Mouse (Mus musculus): Measurements from ENCODE around the gene Sh3bgr.
A peak's percentile ranks its signal among the peaks of the same experiment; 100 is the strongest.

The Sh3bgr gene

DNA sequence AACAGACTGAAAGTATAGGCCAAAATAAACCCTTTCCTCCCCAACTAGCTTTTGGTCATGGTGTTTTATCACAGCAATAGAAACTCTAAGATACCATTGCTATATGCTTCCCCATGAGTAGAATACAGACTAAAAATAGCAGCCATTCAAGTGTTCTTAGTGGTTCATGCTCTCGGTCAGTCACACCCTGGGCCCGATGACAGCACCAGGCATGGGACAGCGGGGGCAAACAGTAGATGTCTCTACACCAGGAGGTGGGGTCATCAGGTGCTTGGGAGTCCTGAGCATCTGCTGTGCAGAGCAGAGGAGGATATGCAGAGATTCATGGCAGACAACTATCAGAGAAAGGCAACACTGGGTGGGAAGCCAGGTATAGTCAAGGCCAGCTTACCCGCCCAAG is 12.8 kb downstream of the Sh3bgr start:
- peak; percentile 98 for DNase-seq

DNA sequence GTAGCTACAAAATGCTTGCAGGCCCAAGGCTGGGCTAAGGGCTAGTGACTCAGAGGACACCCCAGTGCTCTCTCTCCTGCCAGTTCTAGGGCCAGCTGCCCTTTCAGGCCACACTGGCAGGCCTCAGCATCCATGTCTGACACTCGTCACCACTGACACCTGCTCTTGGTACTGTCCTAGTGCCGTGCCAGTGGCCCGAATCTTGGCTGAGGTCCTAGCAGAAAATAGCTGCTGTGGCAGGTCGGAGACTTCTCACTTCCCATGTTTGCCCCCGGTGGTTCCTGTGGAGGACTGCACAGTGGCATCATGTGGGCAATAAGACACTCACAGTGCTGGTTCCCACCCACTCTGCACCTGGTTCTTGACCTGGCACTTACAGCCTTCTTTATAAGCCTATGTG is 21.2 kb downstream of the Sh3bgr start:
- peak; percentile 97 for DNase-seq

DNA sequence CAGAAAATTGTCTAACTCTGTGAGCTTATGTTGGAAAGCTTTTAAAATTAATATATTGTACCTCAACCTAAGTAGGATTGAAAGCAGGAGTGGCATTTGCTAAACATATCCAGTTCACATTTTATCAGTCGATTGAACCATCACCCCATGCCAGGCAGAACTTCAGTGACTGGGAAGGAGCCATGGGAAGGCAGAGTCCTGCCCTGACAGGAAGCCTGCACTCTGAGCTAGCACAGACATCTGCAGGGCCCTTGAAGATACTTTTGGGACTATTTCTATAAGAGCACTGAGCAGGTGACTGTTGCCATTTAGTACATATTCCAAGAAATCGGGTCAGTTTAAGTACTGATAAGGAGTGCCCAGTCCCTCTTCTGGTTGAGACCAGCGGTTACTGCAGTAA is 21.7 kb downstream of the Sh3bgr start:
- DNase-seq, result peak; percentile 85

DNA sequence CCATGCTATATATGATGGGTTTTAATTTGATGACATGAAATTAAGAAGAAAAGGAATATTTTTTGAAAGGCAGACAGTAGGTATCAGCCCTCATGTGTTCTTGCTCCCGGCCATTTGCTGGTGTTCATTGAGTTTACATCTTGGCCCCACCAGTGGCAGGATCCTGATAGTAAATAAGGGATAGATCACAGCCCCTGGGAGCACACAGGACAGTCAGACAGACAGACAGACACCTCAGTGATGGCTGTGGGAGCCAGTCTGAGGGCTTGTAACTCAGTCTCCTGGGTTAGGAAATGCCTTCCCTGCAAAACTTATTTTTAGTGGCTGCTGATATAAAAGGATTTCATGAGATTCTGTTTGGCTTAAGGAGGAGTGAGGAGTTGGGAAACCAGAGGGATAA is 22.2 kb downstream of the Sh3bgr start:
- peak; percentile 72 for DNase-seq

DNA sequence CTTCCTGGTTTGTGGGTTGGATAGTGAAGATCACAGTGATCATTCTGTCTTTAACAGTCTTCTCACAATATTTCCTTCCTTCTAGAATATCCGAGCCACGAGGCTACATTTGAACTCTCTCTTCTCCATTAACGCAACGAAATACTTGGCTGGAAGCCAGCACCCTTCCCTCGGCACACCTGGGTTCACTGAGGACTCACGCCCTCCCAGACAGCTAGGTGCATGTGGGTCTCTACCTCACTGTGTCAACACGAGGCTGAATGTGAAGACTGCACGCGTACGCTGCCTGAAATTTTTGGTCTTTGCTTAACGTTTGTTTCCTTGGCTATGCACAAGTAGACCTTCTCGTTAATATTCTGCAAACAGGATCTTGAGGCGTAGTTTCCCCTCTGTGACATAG is 28.2 kb downstream of the Sh3bgr start:
- peak; percentile 82 for DNase-seq

DNA sequence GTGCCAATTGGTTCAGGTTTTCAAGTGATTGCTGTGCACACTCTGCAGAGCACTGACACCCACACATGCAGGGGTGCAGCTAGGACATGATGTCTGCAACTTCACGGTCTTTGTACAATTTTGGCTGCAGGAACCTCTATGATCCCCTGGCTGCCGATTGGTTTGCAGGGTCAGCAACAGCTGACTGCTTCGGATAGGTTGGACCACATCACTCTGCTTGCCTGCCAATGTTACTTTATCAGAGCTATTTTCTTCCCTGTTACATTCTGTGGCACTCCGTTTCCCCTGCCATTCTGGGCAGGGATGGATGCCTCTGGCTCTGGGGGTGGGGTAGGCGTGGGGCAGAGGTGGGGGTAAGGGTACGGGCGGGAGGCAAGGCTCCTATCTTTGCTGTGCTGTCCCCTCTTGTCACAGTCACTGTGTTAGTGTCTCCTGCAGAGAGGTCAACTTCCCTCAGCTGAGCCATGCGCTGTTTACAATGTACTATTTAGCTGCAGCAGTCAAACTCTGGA is 28.9 kb downstream of the Sh3bgr start:
- peak; percentile 96 for DNase-seq

DNA sequence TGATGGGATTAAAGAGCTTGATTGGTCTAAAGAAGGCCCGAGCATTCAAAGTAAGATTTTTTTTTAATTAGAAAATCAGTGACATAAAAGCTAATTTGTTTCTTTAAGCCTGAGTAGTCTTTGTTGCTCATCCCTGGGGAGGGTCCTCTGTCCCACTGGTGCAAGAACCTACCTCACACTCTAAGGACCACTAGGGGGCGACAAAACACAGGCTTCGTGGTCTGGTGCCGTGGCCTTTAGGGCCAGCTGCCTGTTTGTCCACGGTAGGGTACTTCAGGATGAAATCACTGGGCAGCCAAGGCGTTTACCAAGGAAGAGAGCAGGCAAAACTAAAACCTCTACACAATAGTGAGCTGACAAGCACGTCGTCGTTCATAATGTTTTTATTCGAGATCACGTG is 30.2 kb downstream of the Sh3bgr start:
- peak; percentile 93 for DNase-seq

DNA sequence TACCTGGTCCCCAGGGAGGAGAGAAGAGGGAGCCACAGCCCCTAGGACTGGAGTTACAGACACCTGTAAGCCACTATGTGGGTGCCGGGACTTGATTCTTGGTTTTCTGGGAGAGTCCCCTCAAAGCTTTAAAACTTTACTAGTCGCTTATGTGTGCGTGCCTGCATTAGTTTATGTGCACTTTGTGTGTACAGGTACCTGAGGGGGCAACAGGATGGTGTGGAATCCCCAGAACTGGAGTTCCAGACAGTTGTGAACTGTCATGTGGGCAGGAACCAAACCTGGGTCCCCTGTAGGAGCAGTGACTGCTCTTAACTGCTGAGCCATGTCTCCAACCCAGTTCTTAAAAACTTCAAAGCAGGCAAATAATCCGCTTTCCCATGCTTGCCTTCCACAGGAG is 31.0 kb downstream of the Sh3bgr start:
- peak; percentile 64 for DNase-seq

DNA sequence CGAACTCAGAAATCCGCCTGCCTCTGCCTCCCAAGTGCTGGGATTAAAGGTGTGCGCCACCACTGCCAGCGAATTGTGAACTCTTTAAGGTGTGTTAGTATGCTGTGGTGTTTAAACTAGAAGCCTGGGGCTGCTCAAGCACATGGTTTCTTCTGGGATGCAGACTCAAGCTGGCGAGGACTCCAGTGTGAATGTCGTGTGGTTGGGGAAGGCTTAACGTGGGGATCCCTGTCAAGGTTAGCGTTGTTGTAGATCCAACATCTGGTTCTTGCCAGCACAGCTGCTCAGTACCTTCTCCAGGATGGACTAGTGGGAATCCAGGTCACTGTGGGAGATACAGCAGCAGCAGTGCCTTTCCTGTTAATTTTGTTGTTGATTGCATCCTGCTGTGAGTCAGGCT is 31.7 kb downstream of the Sh3bgr start:
- DNase-seq, result peak; percentile 51

DNA sequence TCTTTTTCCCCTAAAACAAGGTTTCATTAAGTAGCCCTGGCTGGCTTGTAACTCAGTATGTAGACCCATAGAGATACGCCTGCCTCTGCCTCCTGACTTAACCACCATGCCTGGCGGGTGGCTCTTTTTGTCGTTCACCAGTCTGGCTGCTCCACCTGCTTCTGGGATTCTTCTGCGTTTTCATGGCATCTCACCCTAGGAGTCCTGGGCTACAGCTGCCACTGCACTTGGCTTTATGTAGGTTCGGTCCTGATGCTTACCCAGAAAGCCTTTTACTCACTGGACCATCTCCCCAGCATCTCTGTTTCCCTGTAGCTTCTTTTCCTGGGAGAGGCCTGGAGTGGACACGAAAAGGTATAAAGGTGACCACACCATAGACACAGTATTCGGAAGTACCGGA is 33.7 kb downstream of the Sh3bgr start:
- peak; percentile 53 for DNase-seq

DNA sequence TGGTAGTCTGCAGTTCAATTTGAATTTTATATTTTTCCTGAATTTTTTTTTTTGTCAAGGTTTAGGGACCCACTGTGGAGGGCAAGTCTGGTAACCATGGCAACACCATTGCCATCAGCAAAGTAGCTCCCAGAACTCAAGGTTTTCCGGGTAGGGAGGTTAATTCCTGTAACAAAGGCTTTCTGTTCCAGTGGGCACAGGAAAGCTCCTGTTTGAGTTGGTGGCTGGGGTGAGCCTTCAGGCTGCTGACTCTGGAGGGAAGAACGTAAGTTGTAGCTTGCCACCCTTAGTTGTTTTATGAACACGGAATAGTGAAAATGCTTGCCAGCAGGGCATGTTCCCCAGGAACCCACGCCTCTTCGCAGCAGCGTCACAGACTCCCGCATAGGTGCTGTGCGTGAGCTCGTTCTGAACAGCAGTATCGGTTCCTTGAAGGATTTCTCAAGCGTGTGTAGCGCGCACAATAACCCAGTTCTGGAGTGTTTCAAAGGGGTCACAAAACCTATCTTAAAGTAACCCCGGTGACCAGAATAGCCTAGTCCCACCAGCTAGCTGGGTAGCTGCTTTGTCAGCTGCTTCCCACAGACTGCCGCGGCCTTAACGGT is 35.2 kb downstream of the Sh3bgr start, which contains the start of gene B3galt5:
Gene B3galt5, plus strand, starts transcription at position 436 of the 605 bp plus-strand sequence.
- peak; percentile 55 for DNase-seq

DNA sequence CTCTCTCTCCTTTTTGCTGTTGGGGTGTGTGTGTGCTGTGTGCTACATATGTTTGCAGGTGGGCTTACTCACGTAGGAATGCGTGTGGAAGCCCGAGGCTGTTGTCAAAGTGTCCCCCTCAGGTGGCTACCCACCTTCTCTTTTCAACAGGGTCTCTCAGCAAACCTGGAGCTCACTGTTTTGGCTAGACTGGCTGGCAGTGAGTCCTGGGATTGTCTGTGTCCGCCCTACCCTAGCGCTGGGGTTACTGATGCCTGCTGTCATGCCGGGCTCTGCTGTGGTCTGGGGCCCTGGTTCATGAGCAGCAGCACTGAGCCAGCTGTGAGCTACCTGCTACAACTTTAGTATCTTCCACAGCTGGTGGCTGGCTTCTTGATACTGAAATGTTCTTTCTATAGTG is 44.2 kb downstream of the Sh3bgr start:
- DNase-seq, result peak; percentile 62

DNA sequence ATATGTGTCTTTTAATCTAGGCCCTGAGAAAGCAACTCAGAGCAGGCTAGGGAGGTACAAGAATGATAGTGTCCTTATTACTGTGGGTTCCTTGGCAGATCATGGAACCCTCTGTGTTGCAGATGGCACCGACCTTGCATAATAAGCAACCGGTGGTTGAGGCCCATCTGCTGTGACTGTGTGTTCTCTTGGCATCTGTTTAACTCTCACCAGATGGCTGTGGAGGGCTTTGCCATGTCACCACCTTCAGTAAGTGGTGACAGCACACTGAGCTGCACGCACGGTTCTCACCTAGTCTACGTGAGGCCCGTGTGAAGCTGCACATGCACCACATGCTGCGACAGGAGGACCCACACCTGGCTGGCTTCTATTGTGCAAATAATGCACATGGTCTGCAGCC is 49.4 kb downstream of the Sh3bgr start:
- peak; percentile 79 for DNase-seq

DNA sequence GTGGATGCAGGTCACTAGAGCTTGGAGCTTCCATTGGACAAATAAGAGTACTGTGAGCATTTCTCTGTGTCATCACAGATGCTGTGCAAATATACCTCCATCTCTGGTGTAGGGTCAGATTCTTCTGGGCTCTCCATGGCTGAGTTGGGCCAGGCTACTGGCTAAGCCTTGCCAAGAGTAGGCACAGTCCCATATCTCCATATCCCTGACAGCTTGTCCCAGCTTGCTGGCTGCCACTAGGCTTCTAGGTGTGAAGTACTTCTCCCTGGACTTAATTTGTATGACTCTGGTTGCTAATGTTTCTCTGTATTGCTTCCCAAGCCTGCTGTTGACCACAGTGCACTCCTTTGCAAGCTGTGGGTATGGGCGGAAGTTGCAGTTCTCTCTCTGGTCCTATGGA is 51.9 kb downstream of the Sh3bgr start:
- DNase-seq, result peak; percentile 87

DNA sequence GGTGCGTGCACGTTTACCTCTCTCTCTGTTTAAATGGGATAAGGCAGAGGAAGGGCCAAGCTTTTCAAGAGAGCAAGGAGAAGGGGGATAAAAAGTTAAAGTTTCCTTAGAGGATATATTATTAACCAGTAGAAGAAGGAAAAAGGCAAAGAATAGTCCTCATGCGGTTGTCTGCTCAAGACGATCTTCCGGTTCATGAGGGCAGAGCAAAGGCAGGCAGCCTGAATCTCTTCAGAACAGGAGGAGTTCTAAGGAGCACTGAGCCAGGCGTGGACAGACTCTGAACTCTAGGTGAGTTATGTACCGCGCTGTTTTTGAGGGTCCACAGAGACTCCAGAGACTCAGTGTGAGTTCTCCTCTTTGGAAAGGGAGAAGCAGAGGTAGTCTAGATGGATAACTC is 58.2 kb downstream of the Sh3bgr start:
- no peak for DNase-seq

DNA sequence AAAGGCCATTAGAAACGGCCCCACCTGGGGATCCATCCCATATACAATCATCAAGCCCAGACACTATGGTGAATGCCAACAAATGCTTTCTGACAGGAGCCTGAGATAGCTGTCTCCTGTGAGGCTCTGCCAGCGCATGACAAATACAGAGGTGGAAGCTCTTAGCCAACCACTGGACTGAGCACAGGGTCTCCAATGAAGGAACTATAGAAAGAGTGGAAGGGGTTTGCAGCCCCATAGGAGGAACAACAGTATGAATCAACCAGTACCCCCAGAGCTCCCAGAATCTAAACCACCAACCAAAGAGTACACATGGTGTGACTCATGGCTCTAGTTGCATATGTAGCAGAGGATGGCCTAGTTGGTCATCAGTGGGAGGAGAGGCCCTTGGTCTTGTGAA is 71.5 kb downstream of the Sh3bgr start:
- peak; percentile 64 for DNase-seq

DNA sequence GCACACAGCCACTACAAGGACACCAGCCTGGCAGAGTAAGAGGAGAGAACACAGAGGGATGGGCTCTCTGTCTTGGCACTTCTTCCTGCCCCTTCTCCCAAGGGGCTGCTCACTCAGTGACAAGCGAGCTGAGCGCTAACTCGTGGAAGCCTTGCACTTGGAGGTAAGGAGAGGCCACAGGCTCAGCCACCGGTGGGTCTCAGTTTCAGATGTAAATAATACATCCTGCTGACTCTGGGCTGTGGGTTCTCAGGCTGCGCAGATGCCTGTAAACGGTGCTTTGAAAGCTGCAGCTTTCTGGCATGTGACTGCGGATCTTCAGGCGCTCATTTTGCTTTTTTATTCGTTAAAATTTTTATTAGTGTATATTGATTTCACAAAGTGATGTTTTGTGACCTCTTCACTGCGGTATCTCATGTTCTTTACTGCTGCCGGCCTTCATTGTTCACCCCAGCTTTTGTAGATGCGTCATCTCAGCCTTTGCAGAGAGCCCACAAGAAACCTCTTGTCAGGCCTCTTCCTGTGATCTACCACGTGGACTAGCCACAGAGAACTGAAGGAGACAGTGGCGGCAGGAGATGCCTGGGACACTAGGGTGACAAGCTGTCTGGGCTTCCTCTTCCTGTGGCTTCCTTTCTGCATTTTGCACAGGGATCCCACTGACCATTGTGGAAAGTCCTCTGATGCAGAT is 72.8 kb downstream of the Sh3bgr start:
- DNase-seq, result peak; percentile 80

DNA sequence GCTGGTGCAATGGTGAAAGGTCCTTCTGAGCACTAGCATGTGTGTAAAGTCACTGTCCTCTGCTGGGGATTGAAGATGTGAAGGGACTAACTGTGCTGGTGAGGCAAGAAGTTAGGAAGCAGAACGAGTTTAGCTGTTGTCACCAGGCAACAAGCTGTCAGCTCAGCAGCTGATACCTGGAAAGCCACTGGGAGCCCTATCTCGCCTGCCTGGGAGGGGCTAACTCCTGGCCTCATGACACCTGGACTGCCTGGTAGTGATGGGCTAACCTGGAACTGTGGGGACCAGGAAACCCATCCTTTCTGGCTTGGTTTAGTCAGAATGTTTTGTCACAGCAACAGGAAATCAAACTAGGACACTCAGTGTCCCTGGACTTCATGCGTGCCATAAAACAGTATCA is 76.3 kb downstream of the Sh3bgr start:
- peak; percentile 83 for DNase-seq
